In genomic region chr3:112733205-112733604, GRCm38 (mm10) we compare ENCODE assay signal across 21 mouse cellular contexts.
A peak's percentile ranks its signal among the peaks of the same experiment; 100 is the strongest.
DNase-seq lines count a peak whose midpoint lies in the region; ATAC-seq lines count a peak whose summit lies in the region.
"Had no signal": no experiment of that assay in that cellular context is flagged by ENCODE, and none has a peak within 500 bp of the region (broad histone marks: within the 10 kb centered on the region; RNA-seq: fewer than 3 reads in every experiment).

No protein-coding gene starts in this region.

- H3K36me3 ChIP-seq in hindbrain, embryonic 14.5 days (replicated peaks; ENCODE audit: control insufficient read depth, insufficient read depth): no peaks in the 10 kb centered on the region
- H3K36me3 ChIP-seq in hindbrain, embryonic 10.5 days: no peaks in the 10 kb centered on the region
- no peaks in the 10 kb centered on the region for H3K36me3 ChIP-seq in midbrain, embryonic 13.5 days
- H3K36me3 ChIP-seq in midbrain, embryonic 10.5 days: no peaks in the 10 kb centered on the region
- H3K36me3 ChIP-seq in midbrain, embryonic 15.5 days (replicated peaks): no peaks in the 10 kb centered on the region
- H3K36me3 ChIP-seq: embryonic facial prominence, embryonic 12.5 days; heart, embryonic 15.5 days had no signal

- H3K4me2 ChIP-seq in hindbrain, embryonic 14.5 days (replicated peaks): no peak overlapping the region
- no peak overlapping the region for H3K4me2 ChIP-seq in midbrain, embryonic 13.5 days (replicated peaks)
- H3K4me2 ChIP-seq in midbrain, embryonic 15.5 days: no peak overlapping the region
- H3K4me2 ChIP-seq: embryonic facial prominence, embryonic 12.5 days; heart, embryonic 11.5 days; heart, embryonic 15.5 days had no signal

- H3K9me3 ChIP-seq in hindbrain, embryonic 14.5 days (ENCODE audit: control insufficient read depth, low read length): no peaks in the 10 kb centered on the region
- no peaks in the 10 kb centered on the region for H3K9me3 ChIP-seq in hindbrain, embryonic 10.5 days
- H3K9me3 ChIP-seq in midbrain, embryonic 13.5 days: no peaks in the 10 kb centered on the region
- H3K9me3 ChIP-seq in midbrain, embryonic 10.5 days (replicated peaks): no peaks in the 10 kb centered on the region
- no peaks in the 10 kb centered on the region for H3K9me3 ChIP-seq in midbrain, embryonic 15.5 days
- H3K9me3 ChIP-seq: embryonic facial prominence, embryonic 12.5 days; heart, embryonic 15.5 days had no signal

- H3K9ac ChIP-seq in hindbrain, embryonic 14.5 days: no peak overlapping the region
- no peak overlapping the region for H3K9ac ChIP-seq in midbrain, embryonic 13.5 days (replicated peaks)
- H3K9ac ChIP-seq in midbrain, embryonic 15.5 days: no peak overlapping the region
- H3K9ac ChIP-seq: embryonic facial prominence, embryonic 12.5 days; heart, embryonic 15.5 days had no signal

- H3K4me1 ChIP-seq in hindbrain, embryonic 14.5 days (replicated peaks; ENCODE audit: control insufficient read depth, insufficient read depth, low read length): no peaks in the 10 kb centered on the region
- no peaks in the 10 kb centered on the region for H3K4me1 ChIP-seq in hindbrain, embryonic 10.5 days (replicated peaks)
- no peaks in the 10 kb centered on the region for H3K4me1 ChIP-seq in midbrain, embryonic 13.5 days (replicated peaks)
- no peaks in the 10 kb centered on the region for H3K4me1 ChIP-seq in midbrain, embryonic 10.5 days
- H3K4me1 ChIP-seq in midbrain, embryonic 15.5 days: no peaks in the 10 kb centered on the region
- H3K4me1 ChIP-seq: embryonic facial prominence, embryonic 12.5 days; heart, embryonic 15.5 days had no signal

- DNase-seq in hindbrain, embryonic 14.5 days (ENCODE audit: low spot score): no peak
- no peak for DNase-seq in hindbrain, embryonic 10.5 days (ENCODE audit: low spot score)
- no peak for DNase-seq in midbrain, embryonic 10.5 days (ENCODE audit: low spot score)
- DNase-seq in adrenal gland, postnatal 10 days: no peak
- DNase-seq in heart, postnatal 4 days: no peak
- DNase-seq: adrenal gland, adult 2 months; adrenal gland, postnatal 36 days; cerebellum, adult 11-12 months; cerebellum, adult 9-10 months; cerebellum, postnatal 25 days; gastrocnemius, postnatal 14 days; heart, adult 2 months; heart, postnatal 14 days had no signal

- no peak overlapping the region for H3K4me3 ChIP-seq in hindbrain, embryonic 14.5 days (replicated peaks; ENCODE audit: low read length)
- H3K4me3 ChIP-seq in hindbrain, embryonic 10.5 days: no peak overlapping the region
- no peak overlapping the region for H3K4me3 ChIP-seq in midbrain, embryonic 13.5 days (replicated peaks)
- no peak overlapping the region for H3K4me3 ChIP-seq in midbrain, embryonic 10.5 days
- no peak overlapping the region for H3K4me3 ChIP-seq in midbrain, embryonic 15.5 days
- H3K4me3 ChIP-seq: embryonic facial prominence, embryonic 12.5 days; heart, adult 2 months; heart, embryonic 15.5 days had no signal

- WGBS in hindbrain, embryonic 14.5 days: 81% methylated on average over 5 of the region's 5 CpGs
- 77% methylated on average over 5 of the region's 5 CpGs for WGBS in hindbrain, embryonic 10.5 days
- WGBS in midbrain, embryonic 13.5 days: 73% methylated on average over 5 of the region's 5 CpGs
- WGBS in midbrain, embryonic 10.5 days: 84% methylated on average over 5 of the region's 5 CpGs
- 58% methylated on average over 5 of the region's 5 CpGs for WGBS in midbrain, embryonic 15.5 days

- H3K27me3 ChIP-seq in hindbrain, embryonic 14.5 days (ENCODE audit: control insufficient read depth, insufficient read depth, low read length): no peaks in the 10 kb centered on the region
- no peaks in the 10 kb centered on the region for H3K27me3 ChIP-seq in hindbrain, embryonic 10.5 days (ENCODE audit: insufficient read depth, poor library complexity, severe bottlenecking)
- no peaks in the 10 kb centered on the region for H3K27me3 ChIP-seq in midbrain, embryonic 13.5 days
- no peaks in the 10 kb centered on the region for H3K27me3 ChIP-seq in midbrain, embryonic 10.5 days (ENCODE audit: low read depth, poor library complexity, severe bottlenecking)
- no peaks in the 10 kb centered on the region for H3K27me3 ChIP-seq in midbrain, embryonic 15.5 days (replicated peaks)
- H3K27me3 ChIP-seq: CH12.LX; embryonic facial prominence, embryonic 12.5 days; heart, embryonic 15.5 days; Patski had no signal

- 0 out of 2 replicates have a peak, but pooled peaks have one; percentile 31 for ATAC-seq in hindbrain, embryonic 14.5 days (ENCODE audit: low FRiP score)
- ATAC-seq in midbrain, embryonic 13.5 days: peak; percentile 53; the same call in 1 of the 2 replicates
- peak; percentile 72 for ATAC-seq in midbrain, embryonic 15.5 days (replicated peaks)
- ATAC-seq: forebrain, embryonic 16.5 days; Patski had no signal

- H3K27ac ChIP-seq in hindbrain, embryonic 14.5 days: no peak overlapping the region
- H3K27ac ChIP-seq in hindbrain, embryonic 10.5 days: no peak overlapping the region
- H3K27ac ChIP-seq in midbrain, embryonic 13.5 days: no peak overlapping the region
- no peak overlapping the region for H3K27ac ChIP-seq in midbrain, embryonic 10.5 days (replicated peaks)
- H3K27ac ChIP-seq in midbrain, embryonic 15.5 days: no peak overlapping the region
- H3K27ac ChIP-seq: embryonic facial prominence, embryonic 12.5 days; heart, adult 2 months; heart, embryonic 15.5 days had no signal
